Mouse (Mus musculus) testis, adult 2 months (tissue): ENCODE data around the gene Fkbpl.

Source experiments
- CTCF ChIP-seq: fragments of 200-500 bp; IDR thresholded peaks from 2 replicates; pipeline ENCODE4 v1.5.1; 2012; ENCODE audit warnings: low read depth, mild to moderate bottlenecking, inconsistent platforms, low read length, moderate library complexity; ENCODE audit not compliant: control insufficient read depth, insufficient read depth, insufficient replicate concordance
- POLR2A ChIP-seq: fragments of 200-500 bp; IDR thresholded peaks from 2 replicates; pipeline ENCODE4 v1.6.1; 2012; ENCODE audit warnings: low read depth, mild to moderate bottlenecking, inconsistent platforms, low read length, moderate library complexity; ENCODE audit not compliant: control insufficient read depth

DNA sequence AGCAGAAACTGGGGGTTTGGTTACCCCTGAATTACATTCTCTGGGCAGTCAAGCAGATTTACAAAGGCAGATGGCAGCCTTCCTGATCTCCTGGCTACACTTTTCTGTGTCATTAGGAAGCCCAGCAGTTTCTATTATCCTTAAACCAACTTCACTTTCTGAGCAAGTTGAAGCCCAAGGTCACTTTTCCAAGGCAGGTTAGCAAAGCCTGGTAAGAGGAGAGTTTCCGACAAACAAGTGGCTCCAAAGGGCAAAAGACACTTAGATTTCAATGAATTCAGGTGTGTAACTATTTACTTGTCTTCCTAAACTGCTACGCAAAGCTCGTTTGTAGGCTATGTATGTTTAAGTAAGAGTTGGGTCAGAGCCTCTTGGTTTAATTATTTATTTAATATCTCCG is 1.2 kb upstream of the Fkbpl start:
- TF ChIP-seq CTCF (no peak), POLR2A (no peak)
